Mouse (Mus musculus) cerebellum, adult 2 months (tissue): ENCODE results near the gene Vps41. TPM values are rescaled to one million over a fixed set of nuclear protein-coding genes. Genes with fewer than 3 reads are reported as not detected.

Source experiments
- DNase-seq, 2 experiments: peaks; one replicate each; pipeline ENCODE4 v3.0.0; 2021
- H3K27ac ChIP-seq: fragments of 200-500 bp; 2 replicates; pipeline ENCODE4 v1.5.1; 2012; ENCODE audit warnings: low read length, control low read depth, inconsistent platforms; ENCODE audit not compliant: insufficient read depth
- H3K27me3 ChIP-seq: fragments of 200-500 bp; 2 replicates; pipeline ENCODE4 v1.6.1; 2012; ENCODE audit warnings: inconsistent platforms, mild to moderate bottlenecking, low read length, moderate library complexity; ENCODE audit not compliant: control insufficient read depth, insufficient read depth
- H3K4me1 ChIP-seq: fragments of 200-500 bp; 2 replicates; pipeline ENCODE4 v1.6.1; 2011; ENCODE audit warnings: low read length; ENCODE audit not compliant: control insufficient read depth, insufficient read depth
- H3K4me3 ChIP-seq: fragments of 200-500 bp; replicated peaks from 2 replicates; pipeline ENCODE3; 2011; ENCODE audit warnings: mild to moderate bottlenecking, low read depth, low read length, control low read depth; ENCODE audit not compliant: insufficient read depth
- CTCF ChIP-seq: fragments of 200-500 bp; IDR thresholded peaks from 2 replicates; pipeline ENCODE4 v1.5.1; 2011; ENCODE audit warnings: low read depth, mild to moderate bottlenecking, control low read depth, low read length, moderate library complexity, borderline replicate concordance; ENCODE audit not compliant: insufficient read depth
- POLR2A ChIP-seq: fragments of 200-500 bp; IDR thresholded peaks from 2 replicates; pipeline ENCODE4 v1.6.1; 2011; ENCODE audit warnings: low read length, control low read depth, borderline replicate concordance; ENCODE audit not compliant: insufficient read depth
- WGBS: fragments of 180-500 bp; shearing (Covaris S2); methylation state at CpG from one replicate; pipeline ENCODE4 v1.1.7; 2018; 5-methylcytosine and 5-hydroxymethylcytosine counted together
- polyA plus RNA-seq: library from polyadenylated mRNA; depleted of rRNA; stranded (reverse); fragments of >200 nt; gene quantifications from 2 replicates; pipeline ENCODE4 v1.2.3, GENCODE M21; 2012

Vps41 gene
- polyA plus RNA-seq, 1 experiment: 113 TPM

DNA sequence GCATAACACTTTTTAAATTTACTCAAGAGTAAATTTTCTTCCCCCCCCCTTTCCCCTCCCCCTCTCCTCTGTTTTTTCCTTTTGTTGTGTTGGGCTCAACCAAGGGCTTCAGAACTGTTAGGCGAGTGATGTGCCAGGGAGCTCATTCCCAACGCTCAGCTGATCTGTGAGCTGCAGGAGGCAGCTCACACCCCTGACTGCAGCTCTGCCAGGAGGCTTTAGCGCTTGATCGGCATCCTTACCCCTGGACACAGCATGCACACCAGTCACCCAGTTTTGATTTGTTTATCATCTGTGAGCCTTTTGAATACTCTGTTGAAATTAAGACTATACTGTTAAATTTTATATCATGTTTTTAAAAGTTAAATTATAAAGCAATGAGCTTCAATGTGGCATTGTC, 123.3 kb downstream of the Vps41 start:
- DNase-seq: no peak
- TF ChIP-seq CTCF (no peak), POLR2A (no peak)
- H3K27ac ChIP-seq: no peak overlapping the region
- 32% methylated on average over 4 of the region's 4 CpGs for WGBS
- H3K27me3 ChIP-seq: no peaks in the 10 kb centered on the region
- no peak overlapping the region for H3K4me3 ChIP-seq
- H3K4me1 ChIP-seq: no peaks in the 10 kb centered on the region

DNA sequence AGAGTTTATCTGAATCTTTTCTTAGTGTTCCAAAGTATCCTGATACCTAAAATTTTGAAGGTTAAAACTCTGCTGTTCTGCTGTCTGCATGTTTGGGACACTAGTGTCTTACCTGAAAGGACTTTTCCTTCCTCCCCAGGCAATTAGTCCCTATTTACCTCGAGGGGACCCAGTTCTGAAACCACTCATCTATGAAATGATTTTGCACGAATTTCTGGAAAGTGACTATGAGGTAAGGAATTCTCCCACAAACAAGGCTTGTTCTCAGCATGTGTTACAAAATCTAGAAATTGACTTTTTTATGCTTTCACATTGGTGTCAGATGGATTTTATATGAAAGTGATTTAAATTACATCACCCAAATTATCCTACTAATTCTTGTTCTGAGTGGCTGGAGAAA, 123.9 kb downstream of the Vps41 start:
- DNase-seq: no peak
- Histone ChIP-seq H3K27me3 (no peaks in the 10 kb centered on the region), H3K4me1 (no peaks in the 10 kb centered on the region), H3K4me3 (no peak overlapping the region), H3K27ac (no peak overlapping the region)
- no peak for TF ChIP-seq CTCF
- no peak for TF ChIP-seq POLR2A
- 41% methylated on average over 2 of the region's 2 CpGs for WGBS

DNA sequence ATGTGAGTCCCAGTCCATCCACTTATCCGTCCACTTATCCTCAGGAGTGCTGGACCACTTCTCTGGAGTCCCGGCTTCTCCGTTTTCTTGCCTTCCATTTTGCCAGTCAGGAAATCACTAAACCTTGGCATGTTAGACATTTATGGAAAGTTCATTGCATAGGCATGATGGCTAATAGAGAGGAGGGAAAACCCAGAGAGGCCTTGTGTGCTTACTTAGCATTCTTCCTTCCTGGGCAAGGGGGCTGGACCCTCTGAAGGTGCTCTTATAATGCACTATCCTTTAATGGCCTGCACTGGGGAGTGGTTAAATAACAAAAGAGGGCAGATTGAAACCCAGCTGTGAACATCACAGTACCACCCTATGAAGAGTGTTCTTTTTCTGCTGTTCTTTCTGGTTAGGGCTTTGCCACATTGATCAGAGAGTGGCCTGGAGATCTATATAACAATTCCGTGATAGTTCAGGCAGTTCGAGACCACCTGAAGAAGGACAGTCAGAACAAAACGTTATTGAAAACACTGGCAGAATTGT, 124.7 kb downstream of the Vps41 start:
- Histone ChIP-seq H3K4me3 (no peak overlapping the region), H3K27ac (no peak overlapping the region), H3K27me3 (no peaks in the 10 kb centered on the region), H3K4me1 (no peaks in the 10 kb centered on the region)
- 91% methylated on average over 6 of the region's 6 CpGs for WGBS
- DNase-seq: no peak
- TF ChIP-seq POLR2A (no peak), CTCF (no peak)

DNA sequence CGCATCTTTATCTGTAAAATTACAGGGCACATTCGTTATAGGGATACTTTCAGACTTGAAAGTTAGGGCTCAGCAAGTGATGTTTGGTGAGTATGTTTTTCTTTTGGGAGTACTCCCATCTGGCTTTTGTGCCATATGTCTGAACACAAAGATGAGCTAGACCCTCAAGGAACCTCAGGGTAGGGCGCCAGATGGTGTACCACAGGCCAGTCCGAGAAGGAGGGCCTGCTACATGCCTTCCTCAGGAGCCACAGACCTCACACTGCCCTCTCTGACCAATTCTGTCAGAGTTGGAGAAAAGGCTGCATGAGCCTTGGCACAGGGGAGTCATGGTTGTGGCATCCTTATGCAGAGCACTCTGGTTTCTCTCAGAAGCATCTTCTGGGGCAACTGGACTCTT, 125.5 kb downstream of the Vps41 start:
- H3K4me1 ChIP-seq: no peaks in the 10 kb centered on the region
- DNase-seq: no peak
- WGBS: 52% methylated on average over 4 of the region's 4 CpGs
- no peak overlapping the region for H3K27ac ChIP-seq
- no peak for TF ChIP-seq POLR2A
- TF ChIP-seq CTCF: no peak
- H3K4me3 ChIP-seq: no peak overlapping the region
- H3K27me3 ChIP-seq: no peaks in the 10 kb centered on the region

DNA sequence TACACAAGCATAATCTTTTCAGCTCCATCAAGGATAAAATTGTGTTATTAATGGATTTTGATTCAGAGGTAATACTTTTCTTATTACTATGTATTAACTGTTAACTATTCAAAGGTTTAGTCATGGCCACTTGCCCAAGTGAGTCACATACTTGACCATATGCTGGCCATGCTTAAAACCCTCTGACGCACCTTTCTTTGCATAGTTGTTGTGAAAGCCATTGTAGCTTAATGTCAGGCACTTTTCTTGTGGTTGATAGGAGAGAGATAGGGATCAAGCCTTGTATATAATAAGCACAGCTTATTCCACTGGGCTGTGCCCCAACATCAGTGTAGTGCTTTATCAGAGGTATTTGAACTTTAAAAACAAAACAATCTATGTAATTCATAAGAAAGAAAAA, 126.5 kb downstream of the Vps41 start:
- DNase-seq: no peak
- WGBS: 65% methylated on average over 1 of the region's 1 CpGs

GRCm38 (mm10) chr13:18847386-18847785, 130.3 kb downstream of the Vps41 start:
- Histone ChIP-seq H3K4me3 (no peak overlapping the region), H3K27me3 (no peaks in the 10 kb centered on the region), H3K27ac (no peak overlapping the region), H3K4me1 (no peaks in the 10 kb centered on the region)
- TF ChIP-seq POLR2A: no peak
- TF ChIP-seq CTCF: no peak
- DNase-seq: no peak
- 88% methylated on average over 3 of the region's 3 CpGs for WGBS

More for the DNA sequence above, 126.5 kb downstream of the Vps41 start:
- no peaks in the 10 kb centered on the region for H3K27me3 ChIP-seq
- H3K4me3 ChIP-seq: no peak overlapping the region
- H3K27ac ChIP-seq: no peak overlapping the region
- TF ChIP-seq POLR2A: no peak
- TF ChIP-seq CTCF: no peak
- no peaks in the 10 kb centered on the region for H3K4me1 ChIP-seq

GRCm38 (mm10) chr13:18849563-18849962, 132.5 kb downstream of the Vps41 start:
- Histone ChIP-seq H3K4me1 (no peaks in the 10 kb centered on the region), H3K27ac (no peak overlapping the region), H3K27me3 (no peaks in the 10 kb centered on the region), H3K4me3 (no peak overlapping the region)
- DNase-seq: no peak
- no peak for TF ChIP-seq POLR2A

DNA sequence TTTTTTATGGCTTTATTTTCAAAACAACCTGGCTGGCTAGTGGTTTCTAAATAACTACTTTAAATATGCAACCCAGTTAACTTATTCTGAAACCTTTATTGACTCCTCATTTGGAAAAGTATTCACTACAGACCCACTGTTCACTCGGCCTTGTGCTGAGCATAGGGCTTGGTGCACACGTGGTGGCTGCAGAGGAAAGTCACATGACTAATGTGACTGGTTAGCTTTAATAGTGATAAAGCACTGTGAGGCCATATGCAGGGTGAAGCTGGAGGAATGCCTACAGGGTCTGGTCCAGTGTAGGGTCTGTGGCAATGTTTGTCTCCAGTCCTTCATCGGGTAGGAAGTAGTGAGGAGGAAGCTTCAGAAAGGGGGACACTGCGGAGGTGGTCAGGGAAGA, 134.1 kb downstream of the Vps41 start:
- DNase-seq: no peak
- H3K4me1 ChIP-seq: no peaks in the 10 kb centered on the region
- no peak overlapping the region for H3K27ac ChIP-seq
- TF ChIP-seq POLR2A: no peak
- no peak for TF ChIP-seq CTCF
- WGBS: 84% methylated on average over 4 of the region's 4 CpGs
- no peak overlapping the region for H3K4me3 ChIP-seq
- no peaks in the 10 kb centered on the region for H3K27me3 ChIP-seq
